Mouse (Mus musculus): ENCODE data around the gene Ms4a14.

DNA sequence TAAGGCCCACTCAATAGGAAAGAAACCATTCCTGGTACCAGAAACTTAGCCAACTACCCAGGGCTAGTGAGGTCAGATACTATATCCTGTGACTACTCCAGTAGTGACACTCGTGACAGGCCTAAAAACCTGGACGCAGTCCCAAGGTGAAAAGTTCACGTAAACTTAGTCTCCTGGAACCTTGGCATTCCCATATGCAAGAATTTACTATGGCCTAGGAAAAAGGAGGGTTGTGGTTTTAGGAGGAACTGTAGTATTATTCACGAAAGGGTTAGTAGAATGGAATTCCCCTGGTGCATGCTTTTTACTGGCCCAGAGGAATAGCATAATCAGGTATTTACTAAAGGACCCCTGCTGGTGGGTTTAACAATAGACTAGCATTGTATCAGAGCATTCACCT is 2.5 kb upstream of the Ms4a14 start:
- TF ChIP-seq CTCF (IDR thresholded peaks at IDR 0.05; ENCODE audit: control insufficient read depth, insufficient read depth, insufficient read length) (no peak), MYOG (IDR thresholded peaks at IDR 0.05; ENCODE audit: control insufficient read depth, extremely low read depth, insufficient read length) (no peak), MAX (IDR thresholded peaks at IDR 0.05) (no peak), MYOD1 (IDR thresholded peaks at IDR 0.05; ENCODE audit: control insufficient read depth, insufficient read length, low read depth) (no peak), USF1 (IDR thresholded peaks at IDR 0.05; ENCODE audit: low read depth) (no peak)
